Mouse (Mus musculus): ENCODE data around the gene Ipo9. TPM values are rescaled to one million over a fixed set of nuclear protein-coding genes. Genes with fewer than 3 reads are reported as not detected.

Ipo9 gene
- polyA plus RNA-seq, 1 experiment, result 61.5 TPM

DNA sequence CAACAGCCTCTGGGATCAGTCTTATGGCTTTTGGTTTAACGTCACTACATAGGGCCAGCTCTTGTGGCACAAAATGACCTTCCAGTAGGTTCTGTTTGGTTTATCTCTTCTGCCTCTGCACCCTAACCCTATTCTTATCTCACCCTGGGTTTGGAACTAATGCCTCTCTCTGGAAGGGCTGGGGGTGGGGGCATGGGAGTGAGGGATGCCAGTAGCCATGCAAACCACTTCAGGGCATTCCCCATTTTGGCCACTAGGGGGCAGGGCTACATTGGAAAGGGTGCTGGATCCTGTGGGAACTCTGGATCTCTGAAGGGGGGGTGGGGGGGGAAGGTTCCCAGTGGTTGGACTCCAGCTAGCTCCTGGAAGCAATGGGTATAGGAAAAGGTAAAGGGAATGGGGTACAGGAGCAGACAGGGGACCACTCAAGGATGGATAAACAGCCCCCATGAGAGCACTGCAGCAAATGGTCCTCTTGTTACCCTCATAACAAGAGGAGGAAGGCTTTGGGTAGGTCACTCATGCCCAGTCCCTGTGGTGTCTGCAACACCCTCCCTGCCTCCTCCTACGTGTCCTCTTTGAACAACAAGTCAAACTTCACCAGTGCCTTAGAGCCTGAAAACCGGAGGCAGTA lies 30.9 kb upstream of the Ipo9 start:
- H3K79me2 ChIP-seq (ENCODE audit: control insufficient read depth, insufficient read depth), result no peaks in the 10 kb centered on the region
- H3K27me3 ChIP-seq (ENCODE audit: control insufficient read depth, insufficient read depth, insufficient read length), result no peaks in the 10 kb centered on the region
- peaks cover 56% of the 10 kb centered on the region for H3K36me3 ChIP-seq (ENCODE audit: control insufficient read depth, insufficient read depth)
- no peak overlapping the region for H3ac ChIP-seq (ENCODE audit: control insufficient read depth, insufficient read length, low read depth)
- H3K79me3 ChIP-seq (ENCODE audit: low read depth), result no peaks in the 10 kb centered on the region
- no peak overlapping the region for H3K4me3 ChIP-seq (ENCODE audit: insufficient read depth, poor library complexity, severe bottlenecking)
- no peak for TF ChIP-seq USF1 (IDR thresholded peaks at IDR 0.05; ENCODE audit: low read depth)
- peak; percentile 54 for TF ChIP-seq CTCF (IDR thresholded peaks at IDR 0.05; ENCODE audit: control insufficient read depth, insufficient read depth, insufficient read length)

DNA sequence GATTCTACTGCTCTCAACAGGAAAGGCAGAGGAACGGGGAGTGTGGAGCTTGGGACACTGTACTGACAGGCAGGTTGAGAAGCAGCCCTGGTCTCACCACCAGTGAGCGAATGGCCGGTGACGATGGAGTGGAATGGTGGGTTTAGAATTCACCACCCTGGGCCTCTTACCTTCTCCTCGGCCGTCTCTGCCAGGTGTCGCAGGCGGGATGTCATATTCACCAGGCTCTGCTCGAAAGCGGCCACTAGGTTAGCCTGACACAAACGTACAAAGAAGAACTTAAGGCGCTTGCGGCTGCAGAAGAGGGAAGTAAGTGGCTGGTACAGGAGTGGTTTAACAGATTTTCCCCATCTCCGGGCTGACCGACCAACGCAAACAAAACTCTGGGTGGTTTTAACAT lies 30.2 kb upstream of the Ipo9 start:
- Histone ChIP-seq H3K36me3 (ENCODE audit: control insufficient read depth, insufficient read depth) (peaks cover 56% of the 10 kb centered on the region), H3K79me2 (ENCODE audit: control insufficient read depth, insufficient read depth) (no peaks in the 10 kb centered on the region), H3K79me3 (ENCODE audit: low read depth) (no peaks in the 10 kb centered on the region), H3K27me3 (ENCODE audit: control insufficient read depth, insufficient read depth, insufficient read length) (no peaks in the 10 kb centered on the region), H3ac (ENCODE audit: control insufficient read depth, insufficient read length, low read depth) (no peak overlapping the region), H3K4me3 (ENCODE audit: insufficient read depth, poor library complexity, severe bottlenecking) (no peak overlapping the region)
- TF ChIP-seq FOSL1 (IDR thresholded peaks at IDR 0.05; ENCODE audit: insufficient read depth, low read length, poor library complexity, severe bottlenecking) (no peak), USF1 (IDR thresholded peaks at IDR 0.05; ENCODE audit: low read depth) (no peak), CEBPB (IDR thresholded peaks at IDR 0.05; ENCODE audit: low read depth) (no peak), MAX (IDR thresholded peaks at IDR 0.05) (no peak), MYOG (IDR thresholded peaks at IDR 0.05; ENCODE audit: control insufficient read depth, extremely low read depth, insufficient read length) (no peak), MYOD1 (IDR thresholded peaks at IDR 0.05; ENCODE audit: control insufficient read depth, insufficient read length, low read depth) (no peak), CTCF (IDR thresholded peaks at IDR 0.05; ENCODE audit: control insufficient read depth, insufficient read depth, insufficient read length) (no peak)

DNA sequence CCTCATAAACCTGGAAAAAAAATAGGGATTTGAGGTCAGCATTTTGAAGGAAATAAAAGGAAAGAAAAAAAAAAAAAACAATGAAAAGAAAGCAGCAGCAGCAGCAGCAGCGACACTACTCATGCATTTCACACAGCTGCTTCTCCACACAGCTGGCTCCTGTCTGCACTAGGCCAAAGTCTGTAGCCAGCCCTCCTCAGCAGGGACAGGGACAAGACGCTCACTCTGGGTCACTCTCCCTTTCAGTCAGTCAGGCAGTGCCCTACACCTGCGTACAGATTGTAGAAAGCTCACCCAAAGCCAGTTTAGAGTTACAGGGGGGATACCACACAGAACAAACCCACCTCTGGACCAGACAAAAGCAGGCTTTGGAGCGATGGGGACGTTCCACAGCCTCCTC lies 27.6 kb upstream of the Ipo9 start:
- no peaks in the 10 kb centered on the region for H3K79me2 ChIP-seq (ENCODE audit: control insufficient read depth, insufficient read depth)

GRCm38 (mm10) chr1:135452259-135452658 lies 22.0 kb upstream of the Ipo9 start:
- H3K27me3 ChIP-seq (ENCODE audit: control insufficient read depth, insufficient read depth, insufficient read length), result no peaks in the 10 kb centered on the region
- no peak overlapping the region for H3ac ChIP-seq (ENCODE audit: control insufficient read depth, insufficient read length, low read depth)
- H3K79me3 ChIP-seq (ENCODE audit: low read depth), result no peaks in the 10 kb centered on the region
- no peaks in the 10 kb centered on the region for H3K79me2 ChIP-seq (ENCODE audit: control insufficient read depth, insufficient read depth)
- H3K36me3 ChIP-seq (ENCODE audit: control insufficient read depth, insufficient read depth), result peaks cover 69% of the 10 kb centered on the region
- TF ChIP-seq CTCF (IDR thresholded peaks at IDR 0.05; ENCODE audit: control insufficient read depth, insufficient read depth, insufficient read length) (no peak), MYOG (IDR thresholded peaks at IDR 0.05; ENCODE audit: control insufficient read depth, extremely low read depth, insufficient read length) (no peak), CEBPB (IDR thresholded peaks at IDR 0.05; ENCODE audit: low read depth) (no peak), MAX (IDR thresholded peaks at IDR 0.05) (no peak), FOSL1 (IDR thresholded peaks at IDR 0.05; ENCODE audit: insufficient read depth, low read length, poor library complexity, severe bottlenecking) (no peak), USF1 (IDR thresholded peaks at IDR 0.05; ENCODE audit: low read depth) (no peak), MYOD1 (IDR thresholded peaks at IDR 0.05; ENCODE audit: control insufficient read depth, insufficient read length, low read depth) (no peak)
- no peak overlapping the region for H3K4me3 ChIP-seq (ENCODE audit: insufficient read depth, poor library complexity, severe bottlenecking)

More for the DNA sequence above, 27.6 kb upstream of the Ipo9 start:
- no peak for TF ChIP-seq MYOG (IDR thresholded peaks at IDR 0.05; ENCODE audit: control insufficient read depth, extremely low read depth, insufficient read length)
- no peak for TF ChIP-seq CEBPB (IDR thresholded peaks at IDR 0.05; ENCODE audit: low read depth)
- no peak for TF ChIP-seq MAX (IDR thresholded peaks at IDR 0.05)
- no peak for TF ChIP-seq CTCF (IDR thresholded peaks at IDR 0.05; ENCODE audit: control insufficient read depth, insufficient read depth, insufficient read length)
- no peak for TF ChIP-seq MYOD1 (IDR thresholded peaks at IDR 0.05; ENCODE audit: control insufficient read depth, insufficient read length, low read depth)
- Histone ChIP-seq H3K4me3 (ENCODE audit: insufficient read depth, poor library complexity, severe bottlenecking) (no peak overlapping the region), H3ac (ENCODE audit: control insufficient read depth, insufficient read length, low read depth) (no peak overlapping the region), H3K79me3 (ENCODE audit: low read depth) (no peaks in the 10 kb centered on the region), H3K36me3 (ENCODE audit: control insufficient read depth, insufficient read depth) (peaks cover 66% of the 10 kb centered on the region), H3K27me3 (ENCODE audit: control insufficient read depth, insufficient read depth, insufficient read length) (no peaks in the 10 kb centered on the region)

- H3K79me3 ChIP-seq (ENCODE audit: low read depth), result no peaks in the 10 kb centered on the region
- no peak for TF ChIP-seq MYOG (IDR thresholded peaks at IDR 0.05; ENCODE audit: control insufficient read depth, extremely low read depth, insufficient read length)
- TF ChIP-seq FOSL1 (IDR thresholded peaks at IDR 0.05; ENCODE audit: insufficient read depth, low read length, poor library complexity, severe bottlenecking), result no peak
- no peak for TF ChIP-seq MAX (IDR thresholded peaks at IDR 0.05)
- no peak for TF ChIP-seq USF1 (IDR thresholded peaks at IDR 0.05; ENCODE audit: low read depth)
- TF ChIP-seq CEBPB (IDR thresholded peaks at IDR 0.05; ENCODE audit: low read depth), result no peak
- TF ChIP-seq CTCF (IDR thresholded peaks at IDR 0.05; ENCODE audit: control insufficient read depth, insufficient read depth, insufficient read length), result no peak
- TF ChIP-seq MYOD1 (IDR thresholded peaks at IDR 0.05; ENCODE audit: control insufficient read depth, insufficient read length, low read depth), result no peak
- peaks cover 62% of the 10 kb centered on the region for H3K36me3 ChIP-seq (ENCODE audit: control insufficient read depth, insufficient read depth)
Observed at GRCm38 (mm10) chr1:135451419-135451818, 21.1 kb upstream of the Ipo9 start.

DNA sequence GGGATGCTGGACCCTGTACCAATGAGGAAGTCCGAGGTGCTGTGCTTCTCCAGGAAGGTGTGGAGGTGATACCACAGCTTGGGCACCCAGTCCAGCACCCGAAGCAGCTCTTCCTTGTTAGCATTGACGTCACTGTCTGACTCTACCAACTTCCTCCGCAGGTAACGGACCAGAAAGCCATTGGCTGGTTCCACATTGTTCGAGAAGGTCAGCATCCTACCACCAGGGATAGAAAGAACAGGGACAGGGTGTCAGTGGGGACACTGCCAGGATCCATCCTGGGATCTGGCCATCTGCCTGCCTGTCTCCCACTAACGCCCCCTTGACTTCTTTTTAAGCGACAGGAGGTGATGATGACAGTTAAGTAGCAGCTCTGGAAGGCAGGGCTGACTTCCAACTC lies 19.6 kb upstream of the Ipo9 start:
- Histone ChIP-seq H3K79me2 (ENCODE audit: control insufficient read depth, insufficient read depth) (no peaks in the 10 kb centered on the region), H3K27me3 (ENCODE audit: control insufficient read depth, insufficient read depth, insufficient read length) (no peaks in the 10 kb centered on the region), H3ac (ENCODE audit: control insufficient read depth, insufficient read length, low read depth) (no peak overlapping the region), H3K4me3 (ENCODE audit: insufficient read depth, poor library complexity, severe bottlenecking) (no peak overlapping the region), H3K79me3 (ENCODE audit: low read depth) (no peaks in the 10 kb centered on the region), H3K36me3 (ENCODE audit: control insufficient read depth, insufficient read depth) (peaks cover 46% of the 10 kb centered on the region)
- TF ChIP-seq CEBPB (IDR thresholded peaks at IDR 0.05; ENCODE audit: low read depth) (no peak), CTCF (IDR thresholded peaks at IDR 0.05; ENCODE audit: control insufficient read depth, insufficient read depth, insufficient read length) (no peak), MYOG (IDR thresholded peaks at IDR 0.05; ENCODE audit: control insufficient read depth, extremely low read depth, insufficient read length) (no peak), FOSL1 (IDR thresholded peaks at IDR 0.05; ENCODE audit: insufficient read depth, low read length, poor library complexity, severe bottlenecking) (no peak), MAX (IDR thresholded peaks at IDR 0.05) (no peak), USF1 (IDR thresholded peaks at IDR 0.05; ENCODE audit: low read depth) (no peak), MYOD1 (IDR thresholded peaks at IDR 0.05; ENCODE audit: control insufficient read depth, insufficient read length, low read depth) (no peak)

More at GRCm38 (mm10) chr1:135451419-135451818, 21.1 kb upstream of the Ipo9 start:
- no peak overlapping the region for H3ac ChIP-seq (ENCODE audit: control insufficient read depth, insufficient read length, low read depth)
- H3K4me3 ChIP-seq (ENCODE audit: insufficient read depth, poor library complexity, severe bottlenecking), result no peak overlapping the region
- H3K79me2 ChIP-seq (ENCODE audit: control insufficient read depth, insufficient read depth), result no peaks in the 10 kb centered on the region
- no peaks in the 10 kb centered on the region for H3K27me3 ChIP-seq (ENCODE audit: control insufficient read depth, insufficient read depth, insufficient read length)
